In the genomic region with DNA sequence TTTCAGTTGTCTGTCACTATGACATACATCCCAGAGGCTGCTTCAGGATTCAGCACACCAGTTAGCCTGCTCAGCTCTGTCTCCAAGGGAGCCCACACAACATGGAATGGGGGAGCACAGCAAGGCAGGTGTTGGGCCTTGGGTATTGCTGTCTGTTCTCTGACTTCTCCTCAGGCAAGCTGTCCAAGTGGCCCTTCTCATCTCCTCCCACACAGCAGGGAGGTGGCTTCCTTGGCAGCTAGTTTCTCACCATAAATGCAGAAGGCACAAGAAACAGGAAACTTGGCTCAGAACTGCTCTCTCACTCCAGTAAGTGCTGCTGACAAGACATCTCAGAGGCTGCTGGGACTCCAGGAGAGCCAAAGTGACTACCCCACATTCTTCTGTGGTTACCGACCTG, we compare ENCODE assay signal across 12 mouse cellular contexts.
A peak's percentile ranks its signal among the peaks of the same experiment; 100 is the strongest.
DNase-seq lines count a peak whose midpoint lies in the region.
"Had no signal": no experiment of that assay in that cellular context is flagged by ENCODE, and none has a peak within 500 bp of the region (broad histone marks: within the 10 kb centered on the region; RNA-seq: fewer than 3 reads in every experiment).

No protein-coding gene starts in this region.

- DNase-seq in left cerebral cortex, adult 11 months (ENCODE audit: low spot score), result peak; percentile 45
- no peak for DNase-seq in left cerebral cortex, postnatal 4 days
- peak; percentile 5 to 28 for DNase-seq in frontal cortex, postnatal 10 days (ENCODE audit: low spot score in 2 of 2)
- peak; percentile 13 to 82 for DNase-seq in left cerebral cortex, adult 8-10 months (ENCODE audit: low spot score in 2 of 2)
- peak; percentile 55 to 81 for DNase-seq in right cerebral cortex, postnatal 36 days (ENCODE audit: low spot score in 2 of 2)
- no peak for DNase-seq in adrenal gland, postnatal 25 days
- DNase-seq in natural killer cell, adult 2 months (ENCODE audit: low spot score in 2 of 2), result no peak
- DNase-seq: B cell, adult 2 months; cerebellum, adult 9-10 months; gastrocnemius, adult 2 months; kidney, postnatal 36 days; lung, adult 2 months had no signal

- intact Hi-C loops in left cerebral cortex, postnatal 4 days (cut with DNase I), result no loop called here

Comparison
In these comparisons a context has a peak if more than half of its experiments do, and no peak if none do; other contexts are left out.
1. DNase-seq: peak in left cerebral cortex, adult 11 months (single experiment), frontal cortex, postnatal 10 days (2 of 2), left cerebral cortex, adult 8-10 months (2 of 2) and right cerebral cortex, postnatal 36 days (2 of 2); none in left cerebral cortex, postnatal 4 days (single experiment), adrenal gland, postnatal 25 days (single experiment) and natural killer cell, adult 2 months (0 of 2).